Mouse (Mus musculus) intestine, embryonic 16.5 days (tissue): ENCODE measurements around the gene Cacfd1. TPM values are rescaled to one million over a fixed set of nuclear protein-coding genes. Genes with fewer than 3 reads are reported as not detected.

Experiments used
- ATAC-seq: fragments of 200-750 bp; cut with Nextera tagmentation; 2 replicates; pipeline ENCODE4 v1.8.0; 2017; ENCODE audit warnings: moderate TSS enrichment, moderate library complexity
- H3K27ac ChIP-seq: fragments of 300-500 bp; sonication (generic); 2 replicates; pipeline ENCODE4 v1.5.1; 2014; ENCODE audit warnings: mild to moderate bottlenecking, low read length
- H3K27me3 ChIP-seq: fragments of 300-500 bp; sonication (generic); replicated peaks from 2 replicates; pipeline ENCODE4 v1.6.1; 2014; ENCODE audit warnings: low read length, control low read depth, mixed read lengths; ENCODE audit not compliant: control insufficient read depth, insufficient read depth
- H3K36me3 ChIP-seq: fragments of 300-500 bp; sonication (generic); 2 replicates; pipeline ENCODE4 v1.6.1; 2014; ENCODE audit warnings: low read length, control low read depth; ENCODE audit not compliant: control insufficient read depth, insufficient read depth
- H3K4me1 ChIP-seq: fragments of 300-500 bp; sonication (generic); 2 replicates; pipeline ENCODE4 v1.6.1; 2014; ENCODE audit warnings: low read length, control low read depth, mixed read lengths; ENCODE audit not compliant: control insufficient read depth, insufficient read depth
- H3K4me2 ChIP-seq: fragments of 300-500 bp; sonication (generic); 2 replicates; pipeline ENCODE4 v1.6.1; 2014; ENCODE audit warnings: low read depth, low read length, control low read depth
- H3K4me3 ChIP-seq: fragments of 300-500 bp; sonication (generic); 2 replicates; pipeline ENCODE4 v1.5.1; 2014; ENCODE audit warnings: mild to moderate bottlenecking, low read length
- H3K9ac ChIP-seq: fragments of 300-500 bp; sonication (generic); 2 replicates; pipeline ENCODE4 v1.6.1; 2014; ENCODE audit warnings: low read depth, low read length
- H3K9me3 ChIP-seq: fragments of 300-500 bp; sonication (generic); 2 replicates; pipeline ENCODE4 v1.6.1; 2016; ENCODE audit warnings: low read length, control low read depth; ENCODE audit not compliant: control insufficient read depth
- WGBS: fragments of 180-500 bp; shearing (Covaris S2); extraction: QIAGEN DNeasy Blood & Tissue Kit; methylation state at CpG from one replicate; pipeline ENCODE4 v1.1.7; 2014; 5-methylcytosine and 5-hydroxymethylcytosine counted together
- polyA plus RNA-seq: library from polyadenylated mRNA; unstranded; fragments of >200 nt; fragmentation: Nextera tagmentation; extraction: Ambion mirVana; gene quantifications from 2 replicates; pipeline ENCODE4 v1.2.1, GENCODE M21; 2015

Cacfd1 gene
- polyA plus RNA-seq, 1 experiment from 2014 or later: 54.3 TPM

- Histone ChIP-seq H3K9me3 (no peaks in the 10 kb centered on the region), H3K4me2 (peak overlapping the region; percentile 16; the same call in 1 of the 2 replicates), H3K27me3 (no peaks in the 10 kb centered on the region), H3K36me3 (no peaks in the 10 kb centered on the region), H3K27ac (no peak overlapping the region), H3K4me1 (peaks cover 10% of the 10 kb centered on the region), H3K9ac (0 out of 2 replicates have a peak overlapping the region, but pooled peaks have one; percentile 13), H3K4me3 (no peak overlapping the region)
- WGBS: 13% methylated on average over 12 of the region's 12 CpGs
- peak; percentile 38; the same call in 1 of the 2 replicates for ATAC-seq
Measured at GRCm38 (mm10) chr2:27058751-27059150, 49.0 kb downstream of the Cacfd1 start.

GRCm38 (mm10) chr2:27059187-27059586 is 49.5 kb downstream of the Cacfd1 start:
- H3K36me3 ChIP-seq: no peaks in the 10 kb centered on the region
- H3K9ac ChIP-seq: no peak overlapping the region
- no peak for ATAC-seq
- 68% methylated on average over 9 of the region's 9 CpGs for WGBS
- H3K9me3 ChIP-seq: no peaks in the 10 kb centered on the region
- no peak overlapping the region for H3K4me3 ChIP-seq
- no peak overlapping the region for H3K27ac ChIP-seq
- no peaks in the 10 kb centered on the region for H3K27me3 ChIP-seq
- no peak overlapping the region for H3K4me2 ChIP-seq
- peaks cover 10% of the 10 kb centered on the region for H3K4me1 ChIP-seq

DNA sequence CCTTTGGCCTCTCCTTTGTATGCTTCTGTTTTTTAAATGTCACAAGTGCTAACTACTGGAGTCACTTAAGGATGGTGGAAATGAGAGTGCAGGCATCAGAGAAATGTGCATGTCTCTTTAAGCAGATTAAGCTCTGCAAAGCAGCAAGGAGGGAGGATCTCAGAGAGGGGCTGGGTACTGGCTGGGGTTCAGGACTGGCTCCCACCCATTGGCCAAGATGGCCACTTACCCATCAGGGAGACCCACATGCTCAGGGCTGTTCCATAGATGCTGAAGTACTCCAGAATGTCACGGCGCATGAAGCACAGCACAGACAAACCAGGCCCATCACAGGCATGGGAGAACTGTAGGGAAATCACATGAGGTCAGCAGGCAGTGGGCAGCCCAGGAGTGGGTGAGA is 57.4 kb downstream of the Cacfd1 start:
- no peaks in the 10 kb centered on the region for H3K27me3 ChIP-seq
- H3K4me2 ChIP-seq: no peak overlapping the region
- no peak overlapping the region for H3K4me3 ChIP-seq
- H3K4me1 ChIP-seq: peaks cover 9% of the 10 kb centered on the region
- no peak overlapping the region for H3K9ac ChIP-seq
- 88% methylated on average over 2 of the region's 2 CpGs for WGBS
- H3K9me3 ChIP-seq: no peaks in the 10 kb centered on the region
- ATAC-seq: no peak
- no peaks in the 10 kb centered on the region for H3K36me3 ChIP-seq
- no peak overlapping the region for H3K27ac ChIP-seq

DNA sequence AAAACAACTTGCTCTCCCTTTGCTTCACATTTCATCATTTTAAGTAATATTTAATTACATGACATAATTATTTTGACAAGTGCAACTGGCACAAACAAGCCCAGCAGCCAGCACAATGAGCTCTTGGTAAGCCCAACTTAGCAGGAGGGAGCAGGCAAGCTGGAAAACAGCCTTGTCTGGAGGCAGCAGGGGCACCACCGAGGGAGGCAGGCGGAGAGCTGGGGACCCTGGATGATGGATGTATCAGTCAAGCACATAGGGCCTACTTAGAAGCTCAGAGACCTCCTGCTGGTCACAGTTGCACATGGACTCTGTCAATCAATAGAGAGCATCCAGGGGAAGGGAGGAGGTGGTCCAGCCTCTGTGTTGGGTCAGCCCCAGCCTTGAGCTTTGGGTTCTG is 58.3 kb downstream of the Cacfd1 start:
- Histone ChIP-seq H3K9ac (no peak overlapping the region), H3K27me3 (no peaks in the 10 kb centered on the region), H3K9me3 (no peaks in the 10 kb centered on the region), H3K4me1 (peaks cover 9% of the 10 kb centered on the region), H3K4me2 (no peak overlapping the region), H3K27ac (no peak overlapping the region), H3K36me3 (no peaks in the 10 kb centered on the region), H3K4me3 (no peak overlapping the region)
- ATAC-seq: no peak
- 39% methylated on average over 2 of the region's 2 CpGs for WGBS

GRCm38 (mm10) chr2:27069646-27070045 is 59.9 kb downstream of the Cacfd1 start:
- 57% methylated on average over 3 of the region's 3 CpGs for WGBS

GRCm38 (mm10) chr2:27070247-27070813 is 60.6 kb downstream of the Cacfd1 start:
- Histone ChIP-seq H3K4me3 (no peak overlapping the region), H3K27ac (no peak overlapping the region), H3K9ac (no peak overlapping the region), H3K36me3 (no peaks in the 10 kb centered on the region), H3K4me2 (no peak overlapping the region), H3K9me3 (no peaks in the 10 kb centered on the region), H3K4me1 (peaks cover 9% of the 10 kb centered on the region), H3K27me3 (no peaks in the 10 kb centered on the region)
- ATAC-seq: no peak
- 83% methylated on average over 2 of the region's 2 CpGs for WGBS

More at GRCm38 (mm10) chr2:27069646-27070045, 59.9 kb downstream of the Cacfd1 start:
- H3K27me3 ChIP-seq: no peaks in the 10 kb centered on the region
- H3K36me3 ChIP-seq: no peaks in the 10 kb centered on the region
- H3K4me3 ChIP-seq: no peak overlapping the region
- peaks cover 9% of the 10 kb centered on the region for H3K4me1 ChIP-seq
- no peak overlapping the region for H3K4me2 ChIP-seq
- H3K9ac ChIP-seq: no peak overlapping the region
- H3K27ac ChIP-seq: no peak overlapping the region
- no peaks in the 10 kb centered on the region for H3K9me3 ChIP-seq
- no peak for ATAC-seq

Other genes starting within 250 kb of the Cacfd1 start
- gene Abo, start 144.9 kb upstream of the Cacfd1 start, polyA plus RNA-seq: 0.21 TPM in 1 of 2 replicates, not detected in the other
- gene Surf6, start 107.0 kb upstream of the Cacfd1 start, polyA plus RNA-seq: 21.0 and 23.3 TPM in 2 replicates
- 36.1 and 39.4 TPM in 2 replicates for gene Med22, start 99.2 kb upstream of the Cacfd1 start, polyA plus RNA-seq
- 575 and 620 TPM in 2 replicates for gene Rpl7a, start 99.2 kb upstream of the Cacfd1 start, polyA plus RNA-seq
- 41.9 and 45.9 TPM in 2 replicates for gene Surf2, start 93.6 kb upstream of the Cacfd1 start, polyA plus RNA-seq
- gene Surf1, start 93.4 kb upstream of the Cacfd1 start, polyA plus RNA-seq: 76.1 and 83.5 TPM in 2 replicates
- gene Surf4, start 76.0 kb upstream of the Cacfd1 start, polyA plus RNA-seq: 269 and 299 TPM in 2 replicates
- gene Stkld1, start 75.9 kb upstream of the Cacfd1 start, polyA plus RNA-seq: 0.06 TPM in 1 of 2 replicates, not detected in the other
- 46.8 and 47.7 TPM in 2 replicates for gene Rexo4, start 45.5 kb upstream of the Cacfd1 start, polyA plus RNA-seq
- gene Adamts13, start 36.5 kb upstream of the Cacfd1 start, polyA plus RNA-seq: 0.33 and 0.34 TPM in 2 replicates
- 0.84 and 1.0 TPM in 2 replicates for gene Slc2a6, start 18.1 kb downstream of the Cacfd1 start, polyA plus RNA-seq
- gene Mymk, start 62.3 kb downstream of the Cacfd1 start, polyA plus RNA-seq: 0.12 and 0.22 TPM in 2 replicates
- gene Adamtsl2, start 69.5 kb downstream of the Cacfd1 start, polyA plus RNA-seq: 1.7 and 2.1 TPM in 2 replicates
- gene Fam163b, start 132.6 kb downstream of the Cacfd1 start, polyA plus RNA-seq: 0.11 and 0.16 TPM in 2 replicates
- 1.0 and 1.4 TPM in 2 replicates for gene Dbh, start 155.3 kb downstream of the Cacfd1 start, polyA plus RNA-seq
- 9.5 and 10.1 TPM in 2 replicates for gene Sardh, start 238.4 kb downstream of the Cacfd1 start, polyA plus RNA-seq